Mouse (Mus musculus): ENCODE measurements at regions not wholly inside any gene's neighbourhood (a gene's known extent, or its start where the extent isn't known, plus 50 kb on each side); places are given as distances from the start of the nearest gene placed in this dataset.

DNA sequence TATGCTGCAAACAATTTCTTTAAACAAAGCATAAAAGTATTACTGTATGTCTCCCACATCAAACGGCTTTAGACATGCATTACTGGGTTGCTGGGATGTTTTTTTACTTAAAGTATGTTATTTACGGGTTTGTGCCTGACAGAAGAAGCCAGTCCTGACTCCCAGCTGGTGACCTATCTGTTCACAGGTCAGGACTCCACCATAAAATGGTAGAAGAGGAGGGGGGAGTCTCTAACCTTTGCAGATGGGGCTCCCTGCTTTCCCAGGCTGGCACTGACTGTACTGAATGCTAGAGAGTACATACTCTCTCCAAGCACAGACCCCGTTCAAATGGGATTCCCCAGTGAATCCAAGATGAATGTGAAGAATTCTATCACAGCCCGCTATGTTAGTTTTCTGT is 124.4 kb upstream of the Cadm1 start:
- TF ChIP-seq CTCF (conservative IDR thresholded peaks at IDR 0.05 in 1 of 2, IDR thresholded peaks at IDR 0.05 in 1 of 2; ENCODE audit: low read depth in 2 of 2, low read length in 2 of 2), result no peak
- no peak for TF ChIP-seq SMC3 (IDR thresholded peaks at IDR 0.05; ENCODE audit: low read depth, low read length)
- no peak for TF ChIP-seq MEF2A (IDR thresholded peaks at IDR 0.05; ENCODE audit: borderline replicate concordance, low read depth, low read length)
- TF ChIP-seq TCF12 (IDR thresholded peaks at IDR 0.05; ENCODE audit: low read depth, low read length), result no peak
- no peak for TF ChIP-seq KAT2A (IDR thresholded peaks at IDR 0.05; ENCODE audit: insufficient replicate concordance, low read length)
- TF ChIP-seq ELF1 (IDR thresholded peaks at IDR 0.05; ENCODE audit: low read depth, low read length), result no peak
- TF ChIP-seq MAFK (IDR thresholded peaks at IDR 0.05; ENCODE audit: insufficient replicate concordance, low read length), result no peak
- no peak for TF ChIP-seq MAZ (IDR thresholded peaks at IDR 0.05; ENCODE audit: low read depth, low read length)
